Mouse (Mus musculus): Measurements from ENCODE around the gene Kank2. TPM values are rescaled to one million over a fixed set of nuclear protein-coding genes. Genes with fewer than 3 reads are reported as not detected.
A peak's percentile ranks its signal among the peaks of the same experiment; 100 is the strongest.

Kank2 gene
- polyA plus RNA-seq, 1 experiment from 2014 or later = 2.8 TPM

DNA sequence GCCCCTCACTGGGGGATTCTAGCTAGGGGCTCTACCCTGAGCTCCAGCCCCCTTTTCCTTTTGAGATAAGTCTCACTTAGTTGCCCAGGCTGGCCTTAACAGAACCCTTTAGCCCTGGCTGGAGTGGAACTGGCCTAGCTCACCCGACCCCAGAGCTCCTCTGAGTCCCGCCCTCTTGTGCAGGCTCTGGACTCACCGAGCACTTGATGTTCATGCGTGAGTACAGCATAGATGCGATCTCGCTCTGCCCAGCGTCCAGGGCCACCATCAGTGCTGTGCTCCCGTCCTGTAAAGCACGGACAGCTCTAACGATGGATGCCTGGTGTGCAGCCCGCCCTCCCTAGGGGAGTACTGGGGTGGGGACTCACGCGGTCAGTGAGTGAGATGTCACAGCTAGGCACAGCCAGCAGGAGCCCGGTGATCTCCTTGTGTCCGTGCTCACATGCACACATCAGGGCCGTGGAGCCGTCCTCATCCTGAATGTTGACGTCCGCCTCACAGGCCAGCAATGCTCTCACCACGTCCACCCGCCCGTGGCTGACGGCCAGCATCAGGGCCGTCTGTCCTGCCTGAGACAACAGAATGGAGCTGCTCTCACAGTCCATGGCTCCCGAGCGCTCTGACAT, 28.9 kb downstream of the Kank2 start:
- Histone ChIP-seq H3K27ac (ENCODE audit: low read depth) (no peak overlapping the region), H3K36me3 (replicated peaks; ENCODE audit: insufficient read depth, low read length) (peaks cover 3% of the 10 kb centered on the region), H3K4me2 (ENCODE audit: low read depth, low read length) (no peak overlapping the region), H3K27me3 (ENCODE audit: insufficient read depth, low read length) (no peaks in the 10 kb centered on the region), H3K9me3 (ENCODE audit: low read length) (no peaks in the 10 kb centered on the region), H3K4me3 (ENCODE audit: low read depth, low read length) (no peak overlapping the region), H3K9ac (replicated peaks) (no peak overlapping the region), H3K4me1 (ENCODE audit: insufficient read depth) (no peaks in the 10 kb centered on the region)
- TF ChIP-seq CTCF (IDR thresholded peaks at IDR 0.05; ENCODE audit: low read depth) (no peak), EP300 (IDR thresholded peaks at IDR 0.05; ENCODE audit: low read depth) (no peak)
- ATAC-seq (no peak), DNase-seq (peak; percentile 12)
- WGBS (ENCODE audit: insufficient replicate concordance) = 90% methylated on average over 26 of the region's 26 CpGs

DNA sequence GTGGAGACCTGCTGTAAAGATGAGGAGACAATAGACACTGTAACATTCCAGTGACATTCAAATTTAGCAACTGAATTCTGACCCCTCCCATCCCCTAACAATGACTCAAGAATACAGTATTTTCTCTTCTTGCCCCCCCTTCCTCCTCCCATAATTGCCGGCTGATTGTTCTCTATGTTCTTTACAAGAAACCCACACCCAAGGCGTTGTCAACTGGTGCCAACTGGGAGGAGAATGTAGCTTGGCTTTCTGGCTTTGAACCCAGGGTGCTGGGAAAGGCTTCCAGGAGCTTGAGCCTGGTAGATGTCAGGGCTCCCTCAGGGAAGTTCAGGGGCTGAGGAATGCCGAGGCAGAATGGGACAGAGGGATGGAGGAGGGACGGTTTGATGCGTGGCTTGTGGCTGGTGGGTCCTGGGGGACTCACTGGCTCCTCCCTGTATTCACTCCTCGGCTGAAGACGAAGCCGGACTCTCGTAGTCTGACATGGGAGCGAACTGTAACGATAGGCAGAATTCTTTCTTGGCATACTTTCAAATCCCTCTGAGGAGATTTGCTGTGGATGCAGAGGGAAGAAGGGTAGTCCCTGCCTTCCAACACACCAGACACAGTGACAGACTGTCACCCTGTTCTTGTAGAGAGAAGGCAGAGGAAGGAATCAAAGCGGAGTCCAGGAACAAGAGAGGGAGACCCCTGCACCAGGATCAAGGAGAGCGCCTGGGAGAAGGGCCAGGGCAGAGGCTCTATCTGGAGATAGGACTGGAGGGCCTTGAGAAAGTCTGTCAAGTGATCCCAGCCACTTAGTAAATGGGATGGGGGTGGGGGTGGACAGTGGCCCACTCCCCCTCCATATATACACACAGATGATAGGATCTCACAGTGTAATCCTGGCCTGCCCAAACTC, 29.8 kb downstream of the Kank2 start:
- ATAC-seq (no peak), DNase-seq (peak; percentile 9)
- Histone ChIP-seq H3K9ac (replicated peaks) (no peak overlapping the region), H3K36me3 (replicated peaks; ENCODE audit: insufficient read depth, low read length) (peaks cover 3% of the 10 kb centered on the region), H3K4me2 (ENCODE audit: low read depth, low read length) (no peak overlapping the region), H3K27ac (ENCODE audit: low read depth) (peak overlapping the region; percentile 39; the same call in 1 of the 2 replicates), H3K9me3 (ENCODE audit: low read length) (no peaks in the 10 kb centered on the region), H3K4me3 (ENCODE audit: low read depth, low read length) (no peak overlapping the region), H3K4me1 (ENCODE audit: insufficient read depth) (no peaks in the 10 kb centered on the region; the same call in 1 of the 2 replicates), H3K27me3 (ENCODE audit: insufficient read depth, low read length) (no peaks in the 10 kb centered on the region)
- WGBS (ENCODE audit: insufficient replicate concordance) = 74% methylated on average over 13 of the region's 13 CpGs
- TF ChIP-seq CTCF (IDR thresholded peaks at IDR 0.05; ENCODE audit: low read depth) = no peak
- no peak for TF ChIP-seq EP300 (IDR thresholded peaks at IDR 0.05; ENCODE audit: low read depth)

DNA sequence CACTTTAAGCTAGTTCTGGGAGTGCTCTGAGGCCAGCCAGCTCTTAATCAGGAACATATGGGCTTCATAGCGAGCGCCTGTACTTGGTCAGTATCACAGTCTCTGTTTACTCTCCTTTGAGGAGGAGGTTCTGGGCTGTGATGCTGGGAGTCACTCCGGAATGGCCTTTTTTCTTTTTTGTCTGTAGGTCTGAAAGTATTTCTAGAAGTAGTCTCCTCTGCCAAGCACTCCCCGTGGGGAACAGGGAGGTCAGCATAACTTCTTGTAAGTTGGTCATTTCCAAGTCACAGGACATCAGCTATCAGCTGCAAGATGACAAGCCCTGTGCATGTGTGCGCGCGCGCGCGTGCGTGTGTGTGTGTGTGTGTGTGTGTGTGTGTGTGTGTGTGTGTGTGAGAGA, 30.6 kb downstream of the Kank2 start:
- 89% methylated on average over 11 of the region's 11 CpGs for WGBS (ENCODE audit: insufficient replicate concordance)
- Histone ChIP-seq H3K9ac (replicated peaks) (no peak overlapping the region), H3K4me3 (ENCODE audit: low read depth, low read length) (no peak overlapping the region), H3K27me3 (ENCODE audit: insufficient read depth, low read length) (no peaks in the 10 kb centered on the region), H3K4me1 (ENCODE audit: insufficient read depth) (no peaks in the 10 kb centered on the region; the same call in 1 of the 2 replicates), H3K27ac (ENCODE audit: low read depth) (0 out of 2 replicates have a peak overlapping the region, but pooled peaks have one; percentile 39), H3K9me3 (ENCODE audit: low read length) (no peaks in the 10 kb centered on the region), H3K36me3 (replicated peaks; ENCODE audit: insufficient read depth, low read length) (peaks cover 3% of the 10 kb centered on the region; the same call in 1 of the 2 replicates), H3K4me2 (ENCODE audit: low read depth, low read length) (no peak overlapping the region)
- TF ChIP-seq CTCF (IDR thresholded peaks at IDR 0.05; ENCODE audit: low read depth) = no peak
- no peak for TF ChIP-seq EP300 (IDR thresholded peaks at IDR 0.05; ENCODE audit: low read depth)
- no peak for DNase-seq
- ATAC-seq = no peak

DNA sequence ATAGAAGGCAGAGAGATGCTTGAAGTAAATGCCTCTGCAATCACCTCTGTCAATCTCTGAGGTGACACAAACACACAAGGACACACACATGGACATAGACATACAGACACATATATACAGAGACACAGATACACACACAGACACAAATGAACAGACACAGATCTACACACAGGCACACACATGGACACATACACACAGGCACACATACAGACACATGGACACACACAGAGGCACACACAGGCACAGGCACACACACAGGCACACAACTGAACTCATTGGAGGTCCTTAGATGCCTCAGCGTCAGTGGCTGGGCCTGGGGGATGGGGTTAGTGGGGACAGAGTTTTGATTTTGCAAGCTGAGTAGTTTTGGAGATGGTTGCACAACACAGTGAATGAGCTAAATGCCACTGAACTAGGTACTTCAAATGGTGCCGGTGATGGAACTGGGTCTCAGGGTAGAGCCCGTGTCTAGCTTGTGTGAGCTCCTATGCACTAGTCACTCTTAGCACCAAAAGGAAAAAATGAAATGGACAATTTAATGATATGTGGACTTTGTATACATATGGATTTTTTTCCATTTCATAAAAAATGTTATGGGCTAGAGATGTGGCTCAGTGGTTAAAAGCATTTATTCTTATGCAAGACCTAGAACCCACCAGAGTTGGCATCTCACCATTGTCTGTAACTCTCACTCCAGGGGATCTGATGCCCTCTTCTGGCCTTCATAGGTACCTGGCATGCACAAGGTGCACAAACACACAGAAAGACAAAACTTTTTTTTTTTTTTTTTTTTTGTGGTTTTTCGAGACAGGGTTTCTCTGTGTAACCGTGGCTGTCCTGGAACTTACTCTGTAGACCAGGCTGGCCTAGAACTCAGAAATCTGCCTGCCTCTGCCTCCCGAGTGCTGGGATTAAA, 34.2 kb downstream of the Kank2 start:
- Histone ChIP-seq H3K4me3 (ENCODE audit: low read depth, low read length) (no peak overlapping the region), H3K27ac (ENCODE audit: low read depth) (peak overlapping the region; percentile 34; the same call in 1 of the 2 replicates), H3K36me3 (replicated peaks; ENCODE audit: insufficient read depth, low read length) (peaks cover 3% of the 10 kb centered on the region; the same call in 1 of the 2 replicates), H3K9ac (replicated peaks) (no peak overlapping the region), H3K9me3 (ENCODE audit: low read length) (no peaks in the 10 kb centered on the region), H3K4me2 (ENCODE audit: low read depth, low read length) (no peak overlapping the region), H3K4me1 (ENCODE audit: insufficient read depth) (peaks cover 23% of the 10 kb centered on the region), H3K27me3 (ENCODE audit: insufficient read depth, low read length) (no peaks in the 10 kb centered on the region)
- peak; percentile 18 for ATAC-seq
- peak; percentile 27; the same call in 1 of the 2 replicates for TF ChIP-seq CTCF (IDR thresholded peaks at IDR 0.05; ENCODE audit: low read depth)
- 0 out of 2 replicates have a peak, but pooled peaks have one; percentile 28 for TF ChIP-seq EP300 (IDR thresholded peaks at IDR 0.05; ENCODE audit: low read depth)
- peak; percentile 60 for DNase-seq
- WGBS (ENCODE audit: insufficient replicate concordance) = 62% methylated on average over 6 of the region's 6 CpGs

DNA sequence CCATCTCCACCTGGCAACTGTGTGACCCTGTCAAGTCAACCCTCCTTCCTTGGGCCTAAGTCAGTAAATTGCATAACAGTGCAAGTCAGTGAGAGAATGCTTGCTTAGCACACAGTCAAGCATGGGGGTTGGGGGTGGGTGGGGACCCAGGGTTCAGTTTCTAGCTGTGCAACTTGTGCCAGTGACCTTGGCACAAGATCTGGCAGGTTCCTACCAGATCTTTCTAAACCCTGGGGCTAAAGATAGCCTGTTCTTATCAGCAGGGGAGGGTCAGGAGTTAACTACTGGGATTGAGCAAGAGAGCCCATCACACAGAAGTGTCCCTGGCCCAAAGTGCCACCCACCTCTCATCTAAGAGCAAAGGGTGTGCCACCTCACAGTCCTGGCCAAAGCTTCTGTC, 36.4 kb downstream of the Kank2 start:
- peak; percentile 41 for DNase-seq
- ATAC-seq = no peak
- Histone ChIP-seq H3K4me3 (ENCODE audit: low read depth, low read length) (no peak overlapping the region), H3K4me2 (ENCODE audit: low read depth, low read length) (0 out of 2 replicates have a peak overlapping the region, but pooled peaks have one; percentile 3), H3K9me3 (ENCODE audit: low read length) (no peaks in the 10 kb centered on the region), H3K4me1 (ENCODE audit: insufficient read depth) (peaks cover 32% of the 10 kb centered on the region), H3K9ac (replicated peaks) (0 out of 2 replicates have a peak overlapping the region, but pooled peaks have one; percentile 7), H3K27me3 (ENCODE audit: insufficient read depth, low read length) (no peaks in the 10 kb centered on the region), H3K36me3 (replicated peaks; ENCODE audit: insufficient read depth, low read length) (no peaks in the 10 kb centered on the region), H3K27ac (ENCODE audit: low read depth) (peak overlapping the region; percentile 51)
- TF ChIP-seq EP300 (IDR thresholded peaks at IDR 0.05; ENCODE audit: low read depth) (peak; percentile 57), CTCF (IDR thresholded peaks at IDR 0.05; ENCODE audit: low read depth) (no peak)
